Mouse (Mus musculus): ENCODE measurements around the gene Catsper4. TPM values are rescaled to one million over a fixed set of nuclear protein-coding genes. Genes with fewer than 3 reads are reported as not detected.
A peak's percentile ranks its signal among the peaks of the same experiment; 100 is the strongest.

The Catsper4 gene
- polyA plus RNA-seq, 1 experiment from 2014 or later, result not detected

- no peak overlapping the region for H3K27ac ChIP-seq (ENCODE audit: low read length)
- peak overlapping the region; percentile 49 for H3K4me3 ChIP-seq (ENCODE audit: low read length)
- no peaks in the 10 kb centered on the region for H3K27me3 ChIP-seq (ENCODE audit: control insufficient read depth, insufficient read depth, low read length)
- peak overlapping the region; percentile 76 for H3K4me2 ChIP-seq (ENCODE audit: low read depth, low read length)
- peaks cover 8% of the 10 kb centered on the region for H3K4me1 ChIP-seq (ENCODE audit: control insufficient read depth, insufficient read depth, low read length)
- 10% methylated on average over 10 of the region's 10 CpGs for WGBS
- no peaks in the 10 kb centered on the region for H3K36me3 ChIP-seq (ENCODE audit: control insufficient read depth, insufficient read depth)
- no peak for ATAC-seq (replicated peaks; ENCODE audit: extremely low read depth, insufficient read depth, low FRiP score)
- H3K9ac ChIP-seq (ENCODE audit: low read length), result no peak overlapping the region; the same call in 1 of the 2 replicates
- no peaks in the 10 kb centered on the region for H3K9me3 ChIP-seq (replicated peaks; ENCODE audit: control insufficient read depth, low read length)
Measured at GRCm38 (mm10) chr4:134238686-134239085, 11.5 kb upstream of the Catsper4 start.

- 3% methylated on average over 18 of the region's 18 CpGs for whole genome bisulfite sequencing
- peak within 1 kb of the TSS; percentile 49 for H3K4me3 ChIP-seq (ENCODE audit: low read length)
- no peak within 1 kb of the TSS for H3K27ac ChIP-seq (ENCODE audit: low read length)
- H3K4me1 ChIP-seq (ENCODE audit: control insufficient read depth, insufficient read depth, low read length), result peaks cover 8% of the 10 kb centered on the region
- H3K27me3 ChIP-seq (ENCODE audit: control insufficient read depth, insufficient read depth, low read length), result no peaks in the 10 kb centered on the region
- ATAC-seq (replicated peaks; ENCODE audit: extremely low read depth, insufficient read depth, low FRiP score), result peak; percentile 26
- H3K4me2 ChIP-seq (ENCODE audit: low read depth, low read length), result peak within 1 kb of the TSS; percentile 76
- H3K9ac ChIP-seq (ENCODE audit: low read length), result peak within 1 kb of the TSS; percentile 65
- H3K36me3 ChIP-seq (ENCODE audit: control insufficient read depth, insufficient read depth), result no peaks in the 10 kb centered on the region
- H3K9me3 ChIP-seq (replicated peaks; ENCODE audit: control insufficient read depth, low read length), result no peaks in the 10 kb centered on the region
Measured at GRCm38 (mm10) chr4:134238279-134238651, 11.1 kb upstream of the Catsper4 start, which contains the start of gene Cnksr1. Cnksr1 (minus strand) TSS chr4:134238399.

GRCm38 (mm10) chr4:134237582-134238278 lies 10.5 kb upstream of the Catsper4 start:
- no peaks in the 10 kb centered on the region for H3K27me3 ChIP-seq (ENCODE audit: control insufficient read depth, insufficient read depth, low read length)
- no peaks in the 10 kb centered on the region for H3K36me3 ChIP-seq (ENCODE audit: control insufficient read depth, insufficient read depth)
- H3K4me1 ChIP-seq (ENCODE audit: control insufficient read depth, insufficient read depth, low read length), result peaks cover 8% of the 10 kb centered on the region
- H3K4me3 ChIP-seq (ENCODE audit: low read length), result peak overlapping the region; percentile 49
- no peak overlapping the region for H3K27ac ChIP-seq (ENCODE audit: low read length)
- peak overlapping the region; percentile 65 for H3K9ac ChIP-seq (ENCODE audit: low read length)
- ATAC-seq (replicated peaks; ENCODE audit: extremely low read depth, insufficient read depth, low FRiP score), result peak; percentile 49; the same call in 1 of the 2 replicates
- 24% methylated on average over 19 of the region's 19 CpGs for WGBS
- H3K9me3 ChIP-seq (replicated peaks; ENCODE audit: control insufficient read depth, low read length), result no peaks in the 10 kb centered on the region
- H3K4me2 ChIP-seq (ENCODE audit: low read depth, low read length), result peak overlapping the region; percentile 76

- Histone ChIP-seq H3K4me3 (ENCODE audit: low read length) (no peak overlapping the region), H3K4me1 (ENCODE audit: control insufficient read depth, insufficient read depth, low read length) (peaks cover 8% of the 10 kb centered on the region), H3K4me2 (ENCODE audit: low read depth, low read length) (no peak overlapping the region), H3K27ac (ENCODE audit: low read length) (no peak overlapping the region), H3K36me3 (ENCODE audit: control insufficient read depth, insufficient read depth) (no peaks in the 10 kb centered on the region), H3K9me3 (replicated peaks; ENCODE audit: control insufficient read depth, low read length) (no peaks in the 10 kb centered on the region), H3K27me3 (ENCODE audit: control insufficient read depth, insufficient read depth, low read length) (no peaks in the 10 kb centered on the region), H3K9ac (ENCODE audit: low read length) (no peak overlapping the region)
- WGBS, result 60% methylated on average over 5 of the region's 5 CpGs
- ATAC-seq (replicated peaks; ENCODE audit: extremely low read depth, insufficient read depth, low FRiP score), result no peak
Measured at GRCm38 (mm10) chr4:134234876-134235275, 7.7 kb upstream of the Catsper4 start.

DNA sequence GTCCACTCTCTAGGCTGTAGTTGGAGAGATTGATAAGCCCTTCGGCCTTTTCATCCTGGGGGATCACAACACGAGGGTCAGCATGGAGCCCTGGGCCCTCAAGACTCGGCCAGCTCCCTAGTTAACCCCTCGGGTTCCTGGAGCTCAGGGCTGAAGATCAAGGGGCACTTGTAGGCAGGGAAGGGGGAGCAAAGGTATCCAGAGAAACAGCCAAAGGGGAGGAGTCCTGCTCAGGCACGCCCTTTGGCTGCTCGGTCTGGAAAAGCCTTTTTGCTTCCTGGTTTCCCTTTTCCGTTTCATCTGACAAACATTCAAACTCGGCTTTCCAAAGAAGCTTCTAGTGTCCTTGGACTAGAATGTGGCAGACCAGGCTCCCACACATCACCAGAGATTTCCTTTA lies 3.2 kb upstream of the Catsper4 start:
- H3K27ac ChIP-seq (ENCODE audit: low read length), result no peak overlapping the region
- WGBS, result 37% methylated on average over 8 of the region's 8 CpGs
- H3K4me1 ChIP-seq (ENCODE audit: control insufficient read depth, insufficient read depth, low read length), result no peaks in the 10 kb centered on the region
- H3K4me2 ChIP-seq (ENCODE audit: low read depth, low read length), result no peak overlapping the region
- no peak overlapping the region for H3K9ac ChIP-seq (ENCODE audit: low read length)
- no peak for ATAC-seq (replicated peaks; ENCODE audit: extremely low read depth, insufficient read depth, low FRiP score)
- no peaks in the 10 kb centered on the region for H3K27me3 ChIP-seq (ENCODE audit: control insufficient read depth, insufficient read depth, low read length)
- H3K9me3 ChIP-seq (replicated peaks; ENCODE audit: control insufficient read depth, low read length), result no peaks in the 10 kb centered on the region
- H3K36me3 ChIP-seq (ENCODE audit: control insufficient read depth, insufficient read depth), result no peaks in the 10 kb centered on the region
- H3K4me3 ChIP-seq (ENCODE audit: low read length), result no peak overlapping the region

DNA sequence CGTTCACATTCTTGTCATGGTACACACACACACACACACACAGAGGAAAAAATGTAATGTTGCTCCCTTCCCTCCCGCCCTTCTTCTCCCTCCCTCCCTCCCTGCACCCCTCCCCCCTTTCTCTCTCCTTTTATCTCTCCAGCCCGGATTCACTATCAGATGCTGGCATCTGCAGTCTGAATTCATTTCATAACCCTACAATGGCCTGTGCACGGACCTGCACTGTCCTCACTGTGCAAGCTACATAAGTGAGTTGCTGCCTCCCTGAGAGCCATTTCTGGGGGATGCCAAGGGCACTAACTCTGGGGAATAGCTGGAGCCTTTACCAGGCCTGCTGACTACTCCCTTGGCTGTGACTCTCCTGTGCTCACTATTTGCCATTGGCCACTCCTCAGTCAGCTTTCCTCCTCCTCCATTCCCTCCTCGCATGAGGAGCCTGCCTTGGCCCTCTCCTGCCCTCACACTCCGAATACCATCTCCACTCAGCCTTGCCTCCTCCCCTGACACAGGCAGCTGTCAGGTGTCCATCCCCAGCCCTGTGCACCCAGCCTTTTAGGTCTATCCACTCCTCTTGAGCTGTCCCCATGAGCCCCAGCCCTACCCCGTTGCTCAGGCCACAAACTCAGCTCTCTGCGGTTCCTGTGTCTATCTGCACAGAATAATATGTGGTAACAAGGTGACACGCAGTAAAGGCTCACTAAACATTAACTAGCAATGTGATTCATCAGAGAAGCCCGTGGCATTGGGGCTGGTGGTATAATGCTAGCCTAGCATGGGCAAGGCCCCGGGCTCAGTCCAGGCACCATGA lies 4.2 kb downstream of the Catsper4 start:
- no peaks in the 10 kb centered on the region for H3K9me3 ChIP-seq (replicated peaks; ENCODE audit: control insufficient read depth, low read length)
- no peak overlapping the region for H3K4me3 ChIP-seq (ENCODE audit: low read length)
- no peak overlapping the region for H3K4me2 ChIP-seq (ENCODE audit: low read depth, low read length)
- no peak for ATAC-seq (replicated peaks; ENCODE audit: extremely low read depth, insufficient read depth, low FRiP score)
- WGBS, result 56% methylated on average over 11 of the region's 11 CpGs
- no peaks in the 10 kb centered on the region for H3K36me3 ChIP-seq (ENCODE audit: control insufficient read depth, insufficient read depth)
- no peaks in the 10 kb centered on the region for H3K4me1 ChIP-seq (ENCODE audit: control insufficient read depth, insufficient read depth, low read length)
- H3K27me3 ChIP-seq (ENCODE audit: control insufficient read depth, insufficient read depth, low read length), result no peaks in the 10 kb centered on the region
- no peak overlapping the region for H3K27ac ChIP-seq (ENCODE audit: low read length)
- H3K9ac ChIP-seq (ENCODE audit: low read length), result no peak overlapping the region

- H3K4me1 ChIP-seq (ENCODE audit: control insufficient read depth, insufficient read depth, low read length), result no peaks in the 10 kb centered on the region
- no peak overlapping the region for H3K4me2 ChIP-seq (ENCODE audit: low read depth, low read length)
- no peak overlapping the region for H3K4me3 ChIP-seq (ENCODE audit: low read length)
- no peak for ATAC-seq (replicated peaks; ENCODE audit: extremely low read depth, insufficient read depth, low FRiP score)
- H3K9me3 ChIP-seq (replicated peaks; ENCODE audit: control insufficient read depth, low read length), result no peaks in the 10 kb centered on the region
- H3K27me3 ChIP-seq (ENCODE audit: control insufficient read depth, insufficient read depth, low read length), result no peaks in the 10 kb centered on the region
- 58% methylated on average over 6 of the region's 6 CpGs for WGBS
- H3K36me3 ChIP-seq (ENCODE audit: control insufficient read depth, insufficient read depth), result no peaks in the 10 kb centered on the region
- no peak overlapping the region for H3K27ac ChIP-seq (ENCODE audit: low read length)
- H3K9ac ChIP-seq (ENCODE audit: low read length), result no peak overlapping the region
Measured at GRCm38 (mm10) chr4:134206488-134207053, 20.6 kb downstream of the Catsper4 start.

DNA sequence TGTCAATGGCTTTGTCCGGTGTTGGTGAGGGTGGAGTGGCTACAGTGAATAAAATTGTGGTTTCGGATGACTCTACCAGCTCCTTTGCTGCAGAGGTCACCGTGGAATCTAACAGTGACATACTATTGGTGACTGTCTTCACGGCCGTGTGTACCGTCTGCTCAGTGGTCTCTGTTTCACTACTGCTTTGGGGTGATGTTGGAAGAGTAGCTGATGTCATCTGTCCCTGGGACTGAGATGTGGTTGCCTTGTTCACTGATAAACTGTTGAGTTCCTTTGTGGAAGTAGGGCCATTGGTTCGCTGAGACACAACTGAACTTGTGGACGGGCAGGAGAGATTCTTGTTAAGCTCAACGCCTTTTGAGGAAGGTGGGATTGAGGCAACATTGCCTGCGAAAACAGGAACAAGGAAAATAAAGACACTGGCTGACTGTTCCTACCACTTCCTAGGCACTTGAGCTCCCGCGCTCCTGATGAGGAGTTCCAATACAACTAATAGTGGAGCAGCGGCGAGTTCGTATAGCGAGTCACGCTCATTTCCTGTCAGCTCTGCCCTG lies 23.8 kb downstream of the Catsper4 start:
- Histone ChIP-seq H3K4me1 (ENCODE audit: control insufficient read depth, insufficient read depth, low read length) (no peaks in the 10 kb centered on the region), H3K9ac (ENCODE audit: low read length) (no peak overlapping the region), H3K4me3 (ENCODE audit: low read length) (no peak overlapping the region), H3K9me3 (replicated peaks; ENCODE audit: control insufficient read depth, low read length) (no peaks in the 10 kb centered on the region), H3K36me3 (ENCODE audit: control insufficient read depth, insufficient read depth) (no peaks in the 10 kb centered on the region), H3K4me2 (ENCODE audit: low read depth, low read length) (no peak overlapping the region), H3K27ac (ENCODE audit: low read length) (no peak overlapping the region), H3K27me3 (ENCODE audit: control insufficient read depth, insufficient read depth, low read length) (no peaks in the 10 kb centered on the region)
- 77% methylated on average over 17 of the region's 17 CpGs for WGBS
- no peak for ATAC-seq (replicated peaks; ENCODE audit: extremely low read depth, insufficient read depth, low FRiP score)

GRCm38 (mm10) chr4:134202904-134203303 lies 24.3 kb downstream of the Catsper4 start, which contains the start of gene Gm7534:
Gm7534 (minus strand) TSS chr4:134203004.
- no peaks in the 10 kb centered on the region for H3K4me1 ChIP-seq (ENCODE audit: control insufficient read depth, insufficient read depth, low read length)
- no peaks in the 10 kb centered on the region for H3K9me3 ChIP-seq (replicated peaks; ENCODE audit: control insufficient read depth, low read length)
- no peak within 1 kb of the TSS for H3K27ac ChIP-seq (ENCODE audit: low read length)
- no peak within 1 kb of the TSS for H3K4me2 ChIP-seq (ENCODE audit: low read depth, low read length)
- no peaks in the 10 kb centered on the region for H3K36me3 ChIP-seq (ENCODE audit: control insufficient read depth, insufficient read depth)
- H3K27me3 ChIP-seq (ENCODE audit: control insufficient read depth, insufficient read depth, low read length), result no peaks in the 10 kb centered on the region
- ATAC-seq (replicated peaks; ENCODE audit: extremely low read depth, insufficient read depth, low FRiP score), result no peak
- H3K9ac ChIP-seq (ENCODE audit: low read length), result no peak within 1 kb of the TSS
- H3K4me3 ChIP-seq (ENCODE audit: low read length), result no peak within 1 kb of the TSS
- 81% methylated on average over 4 of the region's 4 CpGs for WGBS

Measured in heart, embryonic 16.5 days (tissue).